In genomic region chr4:4509296-4509695, GRCm38 (mm10) we compare ENCODE assay signal across 15 mouse cellular contexts.
DNase-seq lines count a peak whose midpoint lies in the region; ATAC-seq and TF ChIP-seq lines count a peak whose summit lies in the region.
"Had no signal": no experiment of that assay in that cellular context is flagged by ENCODE, and none has a peak within 500 bp of the region (broad histone marks: within the 10 kb centered on the region; RNA-seq: fewer than 3 reads in every experiment).

No protein-coding gene starts in this region.

- no peaks in the 10 kb centered on the region for H3K9me3 ChIP-seq in limb, embryonic 15.5 days

- H3K4me2 ChIP-seq in limb, embryonic 15.5 days, result no peak overlapping the region

- no peak overlapping the region for H3K4me3 ChIP-seq in lung, adult 2 months (replicated peaks; ENCODE audit: extremely low read depth, low read depth, low read length)
- no peak overlapping the region for H3K4me3 ChIP-seq in limb, embryonic 15.5 days
- no peak overlapping the region for H3K4me3 ChIP-seq in kidney, adult 2 months (ENCODE audit: insufficient read depth, low read depth, low read length)
- H3K4me3 ChIP-seq: layer of hippocampus, adult 2 months had no signal

- WGBS in lung, adult 2 months, result 60% methylated on average over 3 of the region's 3 CpGs
- 49% methylated on average over 3 of the region's 3 CpGs for WGBS in limb, embryonic 15.5 days
- WGBS in kidney, adult 2 months, result 64% methylated on average over 3 of the region's 3 CpGs

- no peaks in the 10 kb centered on the region for H3K36me3 ChIP-seq in limb, embryonic 15.5 days
- H3K36me3 ChIP-seq in kidney, adult 2 months (ENCODE audit: control insufficient read depth, insufficient read depth, low read length), result no peaks in the 10 kb centered on the region

- H3K9ac ChIP-seq in limb, embryonic 15.5 days, result no peak overlapping the region

- H3K4me1 ChIP-seq in lung, adult 2 months (ENCODE audit: control insufficient read depth, insufficient read depth, low read length), result no peaks in the 10 kb centered on the region
- peaks cover 10% of the 10 kb centered on the region; the same call in 1 of the 2 replicates for H3K4me1 ChIP-seq in limb, embryonic 15.5 days
- H3K4me1 ChIP-seq in kidney, adult 2 months (ENCODE audit: control insufficient read depth, insufficient read depth, low read length), result no peaks in the 10 kb centered on the region

- no peak for DNase-seq in frontal cortex, postnatal 10 days (ENCODE audit: low spot score in 2 of 2)
- DNase-seq in lung, postnatal 10 days, result peak; percentile 39
- no peak for DNase-seq in lung, adult 2 months
- DNase-seq in gastrocnemius, adult 18-20 months (ENCODE audit: low spot score), result peak; percentile 49
- no peak for DNase-seq in liver
- no peak for DNase-seq in kidney, adult 2 months
- DNase-seq: adrenal gland, postnatal 14 days; cerebellum, adult 11 months; midbrain, embryonic 14.5 days; thymus, adult 2 months had no signal

- no peak for TF ChIP-seq CTCF in lung, adult 2 months (IDR thresholded peaks at IDR 0.05; ENCODE audit: insufficient read depth, low read length)
- no peak for TF ChIP-seq CTCF in kidney, adult 2 months (conservative IDR thresholded peaks at IDR 0.05; ENCODE audit: insufficient read depth, insufficient read length, low read depth, low read length)

- no peak for TF ChIP-seq POLR2A in lung, adult 2 months (IDR thresholded peaks at IDR 0.05; ENCODE audit: borderline replicate concordance, extremely low read depth, low read depth, low read length)
- TF ChIP-seq POLR2A in kidney, adult 2 months (IDR thresholded peaks at IDR 0.05; ENCODE audit: low read depth, low read length), result no peak

- H3K27ac ChIP-seq in limb, embryonic 15.5 days, result peak overlapping the region; percentile 79
- H3K27ac ChIP-seq in kidney, adult 2 months (ENCODE audit: insufficient read depth, low read depth, low read length), result no peak overlapping the region
- H3K27ac ChIP-seq: layer of hippocampus, adult 2 months had no signal

- ATAC-seq in frontal cortex, adult (ENCODE audit: low TSS enrichment), result 0 out of 2 replicates have a peak, but pooled peaks have one; percentile 44
- ATAC-seq in limb, embryonic 15.5 days (ENCODE audit: insufficient number of reproducible peaks, low FRiP score, low TSS enrichment, low read depth), result peak; percentile 83
- ATAC-seq: intestine, embryonic 16.5 days; Patski had no signal

- no peaks in the 10 kb centered on the region for H3K27me3 ChIP-seq in limb, embryonic 15.5 days
- no peaks in the 10 kb centered on the region for H3K27me3 ChIP-seq in kidney, adult 2 months (replicated peaks; ENCODE audit: control insufficient read depth, insufficient read depth, low read length)
- H3K27me3 ChIP-seq: Patski had no signal

Comparison
In these comparisons a context has a peak if more than half of its experiments do, and no peak if none do; other contexts are left out.
1. DNase-seq: peak in lung, postnatal 10 days (single experiment) and gastrocnemius, adult 18-20 months (single experiment); none in frontal cortex, postnatal 10 days (0 of 2), lung, adult 2 months (single experiment), liver (single experiment) and kidney, adult 2 months (single experiment).